Mouse (Mus musculus) gastrocnemius, postnatal 14 days (tissue): Measurements from ENCODE around the gene Oxnad1. TPM values are rescaled to one million over a fixed set of nuclear protein-coding genes. Genes with fewer than 3 reads are reported as not detected.
"Not testable (repeated sequence)": the region's sequence is repeated elsewhere in the genome, so short reads cannot be mapped to it uniquely, and the experiment has no call there.

Experiments used
- DNase-seq: peaks from one replicate; pipeline ENCODE4 v3.0.0; 2021; ENCODE audit warnings: mixed read lengths
- intact Hi-C: fragments of 180-260 bp; cut with DNase I; formaldehyde crosslinking; loops from one replicate; pipeline ENCODE4 v1.15.1; 2025; ENCODE audit warnings: low total_unique reads
- total RNA-seq, 2 experiments: library from RNA; stranded (reverse); gene quantifications; 2 replicates each; pipeline ENCODE4 v1.2.3; 2021

The Oxnad1 gene
- total RNA-seq, 2 experiments from 2014 or later = 19.6 to 23.9 TPM

DNA sequence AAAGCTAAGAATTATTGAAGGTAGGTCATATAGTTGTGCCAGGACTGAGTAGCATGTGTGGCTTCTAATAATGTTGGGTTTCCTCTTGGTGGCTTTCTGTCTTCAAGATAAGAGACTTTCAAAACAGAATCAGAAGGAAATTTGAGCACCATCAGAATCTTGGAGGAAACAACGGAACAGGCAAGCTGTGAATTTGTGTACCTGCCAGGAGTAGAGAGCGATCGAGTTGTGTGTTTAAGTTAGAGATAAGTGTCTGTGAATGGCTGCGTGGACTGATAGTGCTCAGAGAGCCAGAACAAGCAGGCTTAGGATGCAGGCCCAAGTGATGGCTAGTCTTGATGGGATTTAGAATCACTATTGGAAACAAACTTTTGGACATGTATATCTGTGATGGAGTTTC, 46.7 kb downstream of the Oxnad1 start:
- no peak for DNase-seq
- intact Hi-C loops = no loop called here

GRCm38 (mm10) chr14:32134293-32134692, 49.1 kb downstream of the Oxnad1 start:
- no peak for DNase-seq
- intact Hi-C loops = no loop called here

DNA sequence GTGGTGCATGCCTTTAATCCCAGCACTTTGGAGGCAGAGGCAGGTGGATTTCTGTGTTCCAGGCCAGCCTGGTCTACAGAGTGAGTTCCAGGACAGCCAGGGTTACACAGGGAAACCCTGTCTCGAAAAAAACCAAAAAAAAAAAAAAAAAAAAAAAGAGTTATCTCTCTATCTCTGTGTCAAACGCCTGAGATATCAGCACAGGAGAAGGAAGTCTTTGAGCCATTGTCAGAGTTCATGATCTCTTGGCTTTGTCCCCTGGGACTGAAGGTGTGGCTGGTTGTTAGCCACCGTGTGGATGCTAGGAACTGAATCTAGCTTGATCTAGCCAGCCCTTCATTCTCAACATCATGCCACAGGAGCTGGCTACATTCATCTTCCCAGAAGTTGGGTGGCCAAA, 51.3 kb downstream of the Oxnad1 start:
- DNase-seq, intact Hi-C loops: not testable (repeated sequence)

DNA sequence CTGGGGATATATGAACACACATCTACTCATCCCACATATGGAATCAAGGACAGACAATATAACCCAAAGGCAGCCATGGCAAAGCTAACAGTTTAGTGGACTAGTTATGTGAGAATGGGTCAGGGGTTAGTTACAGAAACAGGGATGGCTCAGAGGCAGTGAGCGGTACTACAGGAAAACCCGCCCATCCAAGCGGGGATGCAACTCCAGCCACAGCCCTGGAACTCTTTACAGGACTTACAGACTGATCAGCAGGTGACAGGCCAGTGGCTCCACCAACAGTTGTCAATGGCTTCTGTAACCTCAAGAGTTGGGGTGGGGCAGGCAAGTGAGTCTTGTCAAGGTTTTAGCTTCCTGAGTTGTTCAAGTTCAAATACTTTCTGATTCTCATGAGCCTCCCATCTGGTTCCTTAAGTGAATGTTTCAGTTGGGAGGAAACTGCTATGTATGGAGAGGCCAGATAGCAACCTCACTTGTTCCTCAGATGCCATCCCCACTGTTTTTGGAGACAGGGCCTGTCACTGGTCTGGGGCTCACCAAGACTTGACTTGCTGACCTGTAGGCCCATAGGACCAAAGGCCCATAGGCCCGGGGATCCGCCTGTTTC, 55.3 kb downstream of the Oxnad1 start:
- intact Hi-C loops = no loop called here
- no peak for DNase-seq

- DNase-seq = no peak
- intact Hi-C loops = no loop called here
These were observed 56.5 kb downstream of the Oxnad1 start, which contains the start of gene Msmb for GRCm38 (mm10) chr14:32141723-32142122. Gene Msmb, plus strand, starts transcription at chr14:32142023.

DNA sequence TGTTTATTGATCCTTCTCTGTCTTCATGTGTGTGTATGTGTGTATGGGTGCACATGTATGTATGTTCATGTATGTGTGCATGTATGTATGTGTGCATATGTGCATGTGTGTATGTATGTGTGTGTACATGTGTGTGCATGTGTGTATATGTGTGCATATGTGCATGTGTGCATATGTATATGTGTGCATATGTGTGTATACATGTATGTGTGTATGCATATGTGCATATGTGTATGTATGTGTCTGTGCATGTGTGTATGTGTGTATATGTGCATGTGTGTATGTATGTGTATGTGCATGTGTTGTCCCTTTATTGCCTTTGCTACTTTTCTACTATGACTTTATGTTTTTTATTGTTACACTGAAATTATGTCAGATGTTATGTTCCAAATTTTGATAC, 59.6 kb downstream of the Oxnad1 start:
- intact Hi-C loops = no loop called here
- no peak for DNase-seq

DNA sequence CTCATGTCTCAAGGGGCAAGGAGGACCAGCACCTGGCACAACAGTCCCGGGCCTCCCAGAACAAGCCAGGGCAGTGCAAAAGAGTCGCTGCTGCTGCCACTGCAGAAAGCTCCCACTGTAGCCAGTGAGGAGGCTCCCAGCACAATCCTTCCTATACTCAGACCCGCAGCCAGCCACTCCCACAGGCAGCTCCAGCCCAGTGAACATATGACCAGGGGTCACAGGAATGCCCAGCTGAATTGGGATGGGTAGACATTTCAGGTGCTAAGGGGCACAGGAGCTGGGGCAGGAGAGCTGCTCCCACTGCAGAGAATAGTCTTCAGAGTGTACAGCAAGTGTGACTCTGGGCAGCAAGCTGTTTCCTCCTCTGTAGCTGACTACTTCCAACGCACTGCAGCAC, 60.2 kb downstream of the Oxnad1 start:
- no peak for DNase-seq
- intact Hi-C loops = no loop called here

DNA sequence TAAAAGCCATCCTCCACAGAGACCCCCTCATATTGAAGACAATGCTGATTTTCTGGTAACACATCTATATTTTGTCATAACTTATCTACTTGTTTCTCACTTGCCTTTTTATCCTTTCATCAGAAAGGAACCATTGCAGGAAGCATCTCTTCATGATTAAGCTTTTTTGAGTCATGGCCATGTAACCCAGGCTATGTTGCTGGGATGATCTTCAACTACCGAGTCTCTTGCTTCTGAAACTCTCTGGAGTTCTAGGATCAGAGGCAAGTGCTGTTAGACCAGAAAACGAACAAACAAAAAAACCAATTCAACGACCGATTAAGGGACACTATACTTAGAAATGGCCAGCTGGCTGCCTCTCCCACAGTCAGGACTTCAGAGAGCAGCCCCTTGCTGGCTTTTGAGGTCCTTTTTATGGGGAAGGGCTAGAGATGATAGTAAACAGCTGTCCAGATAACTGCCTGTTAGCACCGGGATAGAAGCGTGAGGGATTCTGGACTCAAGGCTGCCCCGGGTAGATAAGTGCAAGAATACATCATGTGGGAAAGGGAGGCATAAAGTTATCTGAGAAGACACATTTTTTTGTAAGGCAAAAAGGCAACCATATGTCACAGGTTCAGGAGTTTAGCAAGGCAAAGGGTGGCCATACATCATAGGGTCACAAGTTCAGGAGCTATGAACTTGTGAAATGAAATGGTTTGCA, 60.8 kb downstream of the Oxnad1 start:
- intact Hi-C loops = no loop called here
- no peak for DNase-seq

DNA sequence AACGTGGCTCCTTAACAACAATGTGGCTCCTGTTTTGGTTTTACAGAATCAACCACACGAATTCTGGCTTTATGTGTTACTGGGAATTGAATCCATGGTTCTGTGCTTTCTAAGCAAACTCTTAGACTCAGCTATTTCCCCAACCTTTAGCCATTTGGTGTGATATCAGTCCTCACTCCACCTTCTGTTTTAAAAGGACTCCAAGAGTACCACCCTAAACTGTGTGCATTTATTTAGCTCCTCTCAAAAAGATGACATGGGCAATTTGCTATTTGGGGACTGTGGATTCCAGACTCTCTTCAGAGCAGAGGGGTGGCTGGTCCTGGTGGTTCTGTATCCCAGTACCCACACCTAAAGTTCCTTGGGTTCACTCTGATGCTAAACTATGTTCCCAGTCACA, 61.4 kb downstream of the Oxnad1 start:
- DNase-seq = no peak
- intact Hi-C loops = no loop called here

DNA sequence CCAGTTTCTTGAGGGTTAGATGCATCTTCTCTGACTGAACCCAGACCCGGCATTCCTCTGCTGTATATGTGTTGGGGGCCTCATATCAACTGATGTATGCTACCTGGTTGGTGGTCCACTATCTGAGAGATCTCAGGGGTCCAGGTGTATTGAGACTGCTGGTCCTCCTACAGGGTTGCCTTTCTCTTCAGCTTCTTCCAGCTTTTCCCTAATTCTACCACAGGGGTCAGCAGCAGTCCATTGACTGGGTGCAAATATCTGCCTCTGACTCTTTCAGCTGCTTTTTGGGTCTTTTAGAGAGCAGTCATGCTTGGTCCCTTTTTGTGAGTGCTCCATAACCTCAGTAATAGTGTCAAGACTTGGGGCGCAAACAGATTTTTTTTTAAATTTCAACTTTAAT, 65.7 kb downstream of the Oxnad1 start:
- intact Hi-C loops = no loop called here
- no peak for DNase-seq

DNA sequence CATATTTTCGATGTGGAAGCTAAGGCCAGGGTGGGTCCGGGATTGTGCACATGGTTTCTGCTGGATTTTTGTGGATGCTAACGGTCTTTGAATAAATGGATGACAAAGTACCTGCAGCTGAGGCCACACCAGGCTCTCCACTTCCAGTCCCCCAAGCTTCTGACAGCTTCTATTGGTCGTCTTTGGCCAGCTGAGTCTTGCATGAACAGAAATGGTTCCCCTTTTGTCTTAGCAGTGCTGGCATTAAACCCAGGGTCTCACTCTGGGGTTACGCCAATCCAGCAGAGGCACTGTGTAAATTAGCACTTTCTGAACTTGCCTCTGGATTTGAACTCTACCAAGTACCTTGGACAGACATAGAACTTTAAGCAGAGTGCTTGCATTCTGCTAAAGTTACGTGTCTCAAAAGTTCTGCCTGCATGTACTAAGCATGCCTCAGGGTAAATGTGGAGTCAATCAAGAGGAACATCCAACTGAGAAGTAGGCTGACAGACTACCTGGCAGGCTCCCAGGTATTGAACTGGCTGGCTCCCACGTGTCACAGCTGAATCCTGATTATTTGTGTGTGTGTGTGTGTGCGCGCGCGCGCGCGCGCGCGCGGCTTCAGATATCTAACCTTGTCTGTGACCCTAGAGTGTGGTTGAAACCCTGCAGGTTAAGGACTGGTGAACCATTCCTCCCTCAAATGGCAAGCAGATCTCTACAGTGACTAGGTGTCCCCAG, 67.2 kb downstream of the Oxnad1 start:
- intact Hi-C loops = no loop called here
- no peak for DNase-seq

Other genes with a start within 250 kb of the Oxnad1 start
- 10 to 100 TPM; 12.9 to 13.5 TPM for gene Galnt15, start 56.4 kb upstream of the Oxnad1 start, total RNA-seq
- gene Dph3, start 355 bp downstream of the Oxnad1 start, total RNA-seq = 10 to 100 TPM; 79.4 to 81.1 TPM
- gene Msmb, start 56.6 kb downstream of the Oxnad1 start, total RNA-seq = not detected
- gene Ncoa4, start 74.5 kb downstream of the Oxnad1 start, total RNA-seq = 10 to 100 TPM; 46.7 to 51.1 TPM
- gene Timm23, start 116.5 kb downstream of the Oxnad1 start, total RNA-seq = 100 to 1,000 TPM; 145 to 160 TPM
- 10 to 100 TPM; 15.1 to 19.0 TPM for gene Parg, start 116.6 kb downstream of the Oxnad1 start, total RNA-seq
- 1 to 10 TPM in 1 of 2 experiments, under 1 TPM in 1; 0.82 to 1.3 TPM for gene Ogdhl, start 236.6 kb downstream of the Oxnad1 start, total RNA-seq